Mouse (Mus musculus): ENCODE data around the gene Anks4b.

Gene Anks4b

GRCm38 (mm10) chr7:120173603-120174244 lies at the start of gene Anks4b:
TSS of gene Anks4b (plus strand) at chr7:120173858.
- no peak for DNase-seq

- DNase-seq = peak; percentile 64
These were observed 48.8 kb upstream of the Anks4b start for GRCm38 (mm10) chr7:120124844-120125243.

- DNase-seq = no peak
These were observed 46.5 kb upstream of the Anks4b start for GRCm38 (mm10) chr7:120126976-120127685.

- no peak for DNase-seq
These were observed 46.0 kb upstream of the Anks4b start for GRCm38 (mm10) chr7:120127686-120128059.

GRCm38 (mm10) chr7:120128951-120129350 lies 44.7 kb upstream of the Anks4b start:
- DNase-seq = no peak

- no peak for DNase-seq
These were observed 30.9 kb upstream of the Anks4b start for GRCm38 (mm10) chr7:120142743-120143142.

- no peak for DNase-seq
These were observed 28.5 kb upstream of the Anks4b start, which contains the start of gene Zp2 for GRCm38 (mm10) chr7:120145191-120145590. TSS of gene Zp2 (minus strand) at chr7:120145291.

- no peak for DNase-seq
These were observed 23.4 kb upstream of the Anks4b start for GRCm38 (mm10) chr7:120150257-120150656.

- DNase-seq = no peak
These were observed 22.8 kb upstream of the Anks4b start for GRCm38 (mm10) chr7:120150898-120151297.

GRCm38 (mm10) chr7:120156841-120157409 lies 16.7 kb upstream of the Anks4b start:
- DNase-seq = no peak

GRCm38 (mm10) chr7:120157575-120158061 lies 16.0 kb upstream of the Anks4b start:
- no peak for DNase-seq

GRCm38 (mm10) chr7:120158121-120158613 lies 15.5 kb upstream of the Anks4b start:
- DNase-seq = no peak

GRCm38 (mm10) chr7:120163581-120164251 lies 9.9 kb upstream of the Anks4b start:
- no peak for DNase-seq

GRCm38 (mm10) chr7:120172188-120172700 lies 1.4 kb upstream of the Anks4b start:
- no peak for DNase-seq

GRCm38 (mm10) chr7:120174723-120175504 lies 1.3 kb downstream of the Anks4b start:
- no peak for DNase-seq

GRCm38 (mm10) chr7:120177611-120178010 lies 4.0 kb downstream of the Anks4b start:
- no peak for DNase-seq

GRCm38 (mm10) chr7:120178935-120179334 lies 5.3 kb downstream of the Anks4b start:
- no peak for DNase-seq

- DNase-seq = no peak
These were observed 6.9 kb downstream of the Anks4b start for GRCm38 (mm10) chr7:120180547-120180946.

- no peak for DNase-seq
These were observed 8.0 kb downstream of the Anks4b start for GRCm38 (mm10) chr7:120181401-120182230.

- no peak for DNase-seq
These were observed 9.2 kb downstream of the Anks4b start for GRCm38 (mm10) chr7:120182891-120183290.

GRCm38 (mm10) chr7:120188946-120189345 lies 15.3 kb downstream of the Anks4b start:
- DNase-seq = no peak
